Mouse (Mus musculus): ENCODE results near the gene Yipf2. TPM values are rescaled to one million over a fixed set of nuclear protein-coding genes. Genes with fewer than 3 reads are reported as not detected.

Gene Yipf2
- polyA plus RNA-seq, 1 experiment: 5.0 TPM

- Histone ChIP-seq H3K4me3 (replicated peaks; ENCODE audit: control insufficient read depth, low read depth, low read length) (peak overlapping the region; percentile 89), H3K4me1 (ENCODE audit: control insufficient read depth, insufficient read depth, low read length) (no peaks in the 10 kb centered on the region), H3K27ac (ENCODE audit: control insufficient read depth, insufficient read depth, low read depth, low read length, poor library complexity) (peak overlapping the region; percentile 79)
- WGBS: under 1% methylated on average over 69 of the region's 69 CpGs
- no peak for TF ChIP-seq POLR2A (IDR thresholded peaks at IDR 0.05; ENCODE audit: borderline replicate concordance, control insufficient read depth, low read depth, low read length)
These were observed 594 bp upstream of the Yipf2 start for GRCm38 (mm10) chr9:21593122-21593721.

DNA sequence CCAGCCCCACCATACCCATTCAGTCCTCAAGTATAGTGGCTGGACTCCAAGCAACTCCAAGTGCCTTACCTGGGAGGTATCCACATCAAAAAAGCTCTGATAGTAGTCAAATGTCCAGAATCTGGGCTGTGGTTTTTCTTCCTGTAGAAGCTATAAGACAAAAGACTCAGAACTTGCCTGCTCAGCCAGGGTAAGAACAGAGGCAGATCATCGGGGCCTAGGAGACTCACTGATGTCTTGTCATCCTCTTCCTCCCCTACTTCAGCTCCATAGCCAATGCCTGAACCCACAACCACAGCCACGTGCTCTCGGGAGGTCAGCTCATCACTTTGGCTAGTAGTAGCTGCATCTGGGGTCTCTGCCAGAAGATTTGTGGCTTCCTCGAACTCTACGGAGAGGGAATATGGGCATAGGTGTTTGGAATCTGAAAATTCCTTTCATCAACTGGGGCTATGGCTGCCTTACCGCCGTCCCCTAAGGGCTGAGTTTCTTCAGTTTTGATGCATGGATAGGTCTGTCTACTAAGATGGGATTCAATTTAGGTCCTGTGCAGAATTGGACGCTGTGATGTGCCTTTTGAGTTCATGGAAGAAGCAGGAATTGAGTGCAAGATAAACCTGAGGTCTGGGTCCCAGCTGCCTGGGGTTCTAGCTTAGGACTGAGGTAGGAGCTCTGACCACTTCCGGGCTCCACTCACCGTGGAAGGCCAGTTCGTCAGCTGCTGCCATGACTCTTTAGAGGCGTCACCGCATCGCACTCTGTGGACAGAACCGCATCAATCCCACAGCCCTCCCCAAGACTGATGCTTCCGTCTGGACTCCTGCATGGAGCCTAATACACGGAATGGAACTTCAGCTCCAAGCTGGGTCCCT, 561 bp downstream of the Yipf2 start:
- 13% methylated on average over 17 of the region's 17 CpGs for WGBS
- Histone ChIP-seq H3K4me1 (ENCODE audit: control insufficient read depth, insufficient read depth, low read length) (no peaks in the 10 kb centered on the region), H3K4me3 (replicated peaks; ENCODE audit: control insufficient read depth, low read depth, low read length) (peak overlapping the region; percentile 89), H3K27ac (ENCODE audit: control insufficient read depth, insufficient read depth, low read depth, low read length, poor library complexity) (peak overlapping the region; percentile 79)
- TF ChIP-seq POLR2A (IDR thresholded peaks at IDR 0.05; ENCODE audit: borderline replicate concordance, control insufficient read depth, low read depth, low read length) (no peak), CTCF (IDR thresholded peaks at IDR 0.05; ENCODE audit: control insufficient read depth, insufficient read depth, low read length) (no peak)

- Histone ChIP-seq H3K27ac (ENCODE audit: control insufficient read depth, insufficient read depth, low read depth, low read length, poor library complexity) (no peak overlapping the region), H3K4me3 (replicated peaks; ENCODE audit: control insufficient read depth, low read depth, low read length) (no peak overlapping the region), H3K4me1 (ENCODE audit: control insufficient read depth, insufficient read depth, low read length) (no peaks in the 10 kb centered on the region)
- TF ChIP-seq POLR2A (IDR thresholded peaks at IDR 0.05; ENCODE audit: borderline replicate concordance, control insufficient read depth, low read depth, low read length): no peak
- TF ChIP-seq CTCF (IDR thresholded peaks at IDR 0.05; ENCODE audit: control insufficient read depth, insufficient read depth, low read length): no peak
- WGBS: 84% methylated on average over 6 of the region's 6 CpGs
These were observed 1.3 kb downstream of the Yipf2 start for GRCm38 (mm10) chr9:21591127-21591830.

DNA sequence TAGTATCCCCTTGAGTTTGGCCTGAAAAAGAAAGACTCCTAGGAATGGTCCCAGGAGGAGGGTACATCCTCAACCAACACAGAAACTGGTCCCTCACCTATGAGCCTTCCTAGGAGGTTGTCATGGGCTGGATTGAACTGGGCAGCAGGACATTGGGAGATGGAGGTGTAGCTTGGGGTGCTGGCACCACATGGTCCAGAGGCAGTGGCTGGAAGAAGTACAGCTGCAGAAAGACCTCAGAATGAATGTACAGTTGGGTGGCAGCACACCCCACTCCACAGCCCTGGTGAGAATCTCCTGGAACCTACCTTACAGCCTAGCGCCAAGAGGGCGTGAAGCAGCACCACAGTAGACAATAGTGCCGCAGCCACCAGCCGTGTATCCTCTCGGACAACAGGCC, 3.1 kb downstream of the Yipf2 start:
- Histone ChIP-seq H3K4me1 (ENCODE audit: control insufficient read depth, insufficient read depth, low read length) (no peaks in the 10 kb centered on the region), H3K27ac (ENCODE audit: control insufficient read depth, insufficient read depth, low read depth, low read length, poor library complexity) (no peak overlapping the region), H3K4me3 (replicated peaks; ENCODE audit: control insufficient read depth, low read depth, low read length) (no peak overlapping the region)
- TF ChIP-seq POLR2A (IDR thresholded peaks at IDR 0.05; ENCODE audit: borderline replicate concordance, control insufficient read depth, low read depth, low read length) (no peak), CTCF (IDR thresholded peaks at IDR 0.05; ENCODE audit: control insufficient read depth, insufficient read depth, low read length) (no peak)
- whole genome bisulfite sequencing: 99% methylated on average over 5 of the region's 5 CpGs

GRCm38 (mm10) chr9:21588350-21588749, 4.3 kb downstream of the Yipf2 start:
- H3K27ac ChIP-seq (ENCODE audit: control insufficient read depth, insufficient read depth, low read depth, low read length, poor library complexity): no peak overlapping the region
- H3K4me3 ChIP-seq (replicated peaks; ENCODE audit: control insufficient read depth, low read depth, low read length): no peak overlapping the region
- TF ChIP-seq CTCF (IDR thresholded peaks at IDR 0.05; ENCODE audit: control insufficient read depth, insufficient read depth, low read length) (no peak), POLR2A (IDR thresholded peaks at IDR 0.05; ENCODE audit: borderline replicate concordance, control insufficient read depth, low read depth, low read length) (no peak)
- WGBS: 87% methylated on average over 8 of the region's 8 CpGs
- H3K4me1 ChIP-seq (ENCODE audit: control insufficient read depth, insufficient read depth, low read length): no peaks in the 10 kb centered on the region

DNA sequence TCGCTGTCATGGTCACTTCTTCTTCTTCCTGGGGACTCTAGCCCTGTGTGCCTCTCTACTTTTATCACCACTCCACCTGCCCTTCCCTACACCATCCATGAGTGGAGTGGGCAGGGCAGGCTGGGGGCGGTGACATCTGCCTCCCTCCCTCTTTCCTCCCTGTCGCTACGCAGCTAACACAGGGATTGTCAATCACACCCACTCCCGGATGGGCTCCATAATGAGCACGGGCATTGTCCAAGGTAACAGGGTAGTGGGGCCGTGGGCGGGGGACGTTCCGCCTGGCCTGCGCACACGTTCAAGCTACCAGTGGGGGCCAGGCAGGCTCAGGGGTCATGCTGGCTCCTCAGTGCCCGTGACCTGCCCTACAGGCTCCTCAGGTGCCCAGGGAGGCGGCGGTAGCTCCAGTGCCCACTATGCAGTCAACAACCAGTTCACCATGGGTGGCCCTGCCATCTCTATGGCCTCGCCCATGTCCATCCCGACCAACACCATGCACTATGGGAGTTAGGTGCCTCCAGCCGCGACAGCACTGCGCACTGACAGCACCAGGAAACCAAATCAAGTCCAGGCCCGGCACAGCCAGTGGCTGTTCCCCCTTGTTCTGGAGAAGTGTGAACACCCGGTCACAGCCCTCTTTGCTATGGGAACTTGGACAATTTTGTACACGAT, 4.8 kb downstream of the Yipf2 start:
- WGBS: 89% methylated on average over 23 of the region's 23 CpGs
- H3K4me1 ChIP-seq (ENCODE audit: control insufficient read depth, insufficient read depth, low read length): no peaks in the 10 kb centered on the region
- no peak overlapping the region for H3K27ac ChIP-seq (ENCODE audit: control insufficient read depth, insufficient read depth, low read depth, low read length, poor library complexity)
- TF ChIP-seq CTCF (IDR thresholded peaks at IDR 0.05; ENCODE audit: control insufficient read depth, insufficient read depth, low read length) (no peak), POLR2A (IDR thresholded peaks at IDR 0.05; ENCODE audit: borderline replicate concordance, control insufficient read depth, low read depth, low read length) (no peak)
- H3K4me3 ChIP-seq (replicated peaks; ENCODE audit: control insufficient read depth, low read depth, low read length): no peak overlapping the region

- TF ChIP-seq POLR2A (IDR thresholded peaks at IDR 0.05; ENCODE audit: borderline replicate concordance, control insufficient read depth, low read depth, low read length) (no peak), CTCF (IDR thresholded peaks at IDR 0.05; ENCODE audit: control insufficient read depth, insufficient read depth, low read length) (no peak)
- Histone ChIP-seq H3K4me1 (ENCODE audit: control insufficient read depth, insufficient read depth, low read length) (no peaks in the 10 kb centered on the region), H3K27ac (ENCODE audit: control insufficient read depth, insufficient read depth, low read depth, low read length, poor library complexity) (no peak overlapping the region), H3K4me3 (replicated peaks; ENCODE audit: control insufficient read depth, low read depth, low read length) (no peak overlapping the region)
- 86% methylated on average over 1 of the region's 1 CpGs for WGBS
These were observed 7.2 kb downstream of the Yipf2 start for GRCm38 (mm10) chr9:21585401-21585800.

- H3K4me3 ChIP-seq (replicated peaks; ENCODE audit: control insufficient read depth, low read depth, low read length): no peak overlapping the region
- WGBS: 81% methylated on average over 3 of the region's 3 CpGs
- TF ChIP-seq CTCF (IDR thresholded peaks at IDR 0.05; ENCODE audit: control insufficient read depth, insufficient read depth, low read length) (no peak), POLR2A (IDR thresholded peaks at IDR 0.05; ENCODE audit: borderline replicate concordance, control insufficient read depth, low read depth, low read length) (no peak)
These were observed 14.4 kb downstream of the Yipf2 start for GRCm38 (mm10) chr9:21578226-21578625.

More at GRCm38 (mm10) chr9:21578226-21578625, 14.4 kb downstream of the Yipf2 start:
- no peak overlapping the region for H3K27ac ChIP-seq (ENCODE audit: control insufficient read depth, insufficient read depth, low read depth, low read length, poor library complexity)
- peaks cover 1% of the 10 kb centered on the region; the same call in 1 of the 2 replicates for H3K4me1 ChIP-seq (ENCODE audit: control insufficient read depth, insufficient read depth, low read length)

Measured in bone marrow, adult 2 months (tissue).